Mouse (Mus musculus): ENCODE data around the gene Snn. TPM values are rescaled to one million over a fixed set of nuclear protein-coding genes. Genes with fewer than 3 reads are reported as not detected.

The Snn gene
- polyA plus RNA-seq, 1 experiment from 2014 or later: 34.0 TPM

DNA sequence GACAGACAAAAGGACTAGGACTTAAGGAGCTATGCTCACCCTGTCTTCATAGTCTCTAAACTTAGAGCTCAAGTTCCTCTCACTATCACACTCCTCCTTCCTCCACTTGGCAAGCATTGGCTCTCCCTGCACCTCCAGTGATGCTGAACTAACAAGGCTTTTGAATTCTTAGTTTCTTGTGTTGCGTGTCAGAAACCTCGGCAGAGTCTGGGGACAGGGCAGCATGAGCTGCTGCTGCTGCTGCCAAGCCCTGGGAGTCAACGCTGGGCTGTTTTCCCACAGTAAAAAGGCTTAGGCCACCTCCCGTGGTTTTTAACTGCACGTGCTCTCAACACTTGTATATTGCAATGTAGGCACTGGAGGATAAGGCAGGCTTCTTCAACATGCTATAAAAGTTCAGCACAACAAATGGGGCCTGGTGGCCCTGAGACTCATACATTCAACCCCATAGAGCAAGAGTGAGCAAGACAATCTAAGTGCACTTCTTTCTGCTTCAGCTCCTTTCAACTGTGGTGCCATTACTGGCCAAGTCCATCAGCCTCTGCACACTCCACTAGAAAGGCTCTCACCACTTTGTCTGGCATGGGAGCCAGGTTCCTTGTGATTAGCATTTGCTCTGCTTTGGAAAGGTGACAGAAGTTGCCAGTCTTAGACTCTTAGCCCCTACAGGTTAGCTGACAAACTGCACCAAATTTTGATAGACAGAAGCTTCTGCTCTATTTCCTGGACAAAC is 26.3 kb downstream of the Snn start:
- 77% methylated on average over 5 of the region's 5 CpGs for WGBS
- H3K9ac ChIP-seq: no peak overlapping the region
- no peak overlapping the region for H3K27ac ChIP-seq
- no peak for ATAC-seq (replicated peaks; ENCODE audit: insufficient number of reproducible peaks, insufficient read depth, low FRiP score, low read depth)
- no peaks in the 10 kb centered on the region for H3K27me3 ChIP-seq
- no peaks in the 10 kb centered on the region for H3K9me3 ChIP-seq (replicated peaks)
- no peak overlapping the region for H3K4me2 ChIP-seq
- no peak overlapping the region for H3K4me3 ChIP-seq
- H3K36me3 ChIP-seq: peaks cover 78% of the 10 kb centered on the region
- H3K4me1 ChIP-seq (replicated peaks): peaks cover 9% of the 10 kb centered on the region

DNA sequence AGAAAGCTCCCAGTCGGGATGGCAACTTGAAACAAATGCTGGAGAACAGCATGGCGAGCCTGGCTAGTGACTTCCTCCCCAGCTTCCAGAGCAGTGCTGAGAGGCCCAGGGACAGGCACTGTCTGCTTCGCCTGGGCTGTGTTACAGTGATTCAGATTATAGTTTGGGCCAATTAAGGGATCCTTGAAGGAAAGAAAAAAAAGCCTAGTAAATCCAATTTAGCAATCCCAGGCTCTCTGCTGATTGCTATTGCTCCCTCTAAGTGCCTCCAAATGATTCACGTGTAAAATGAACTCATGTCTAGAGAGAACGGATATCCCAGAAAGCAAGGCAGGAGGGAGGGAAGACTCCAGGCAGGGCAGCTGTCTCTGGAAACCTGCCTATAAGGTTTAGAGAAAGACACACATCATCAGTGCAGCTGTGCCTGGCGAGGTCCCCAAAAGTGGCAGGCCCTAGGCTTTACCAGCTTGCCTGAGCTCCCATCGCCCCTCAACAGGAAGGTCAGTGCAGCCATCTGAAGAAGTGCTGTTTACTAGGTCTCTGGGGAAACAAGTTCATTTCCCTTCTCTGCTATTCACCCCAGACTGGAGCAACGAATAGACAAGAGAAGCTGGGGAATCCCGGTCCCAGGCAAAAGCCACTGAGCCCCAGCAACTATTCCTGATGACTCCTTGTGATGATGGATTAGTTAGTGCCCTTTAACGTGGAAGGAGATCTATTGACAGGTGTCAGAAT is 30.3 kb downstream of the Snn start:
- H3K27me3 ChIP-seq: no peaks in the 10 kb centered on the region
- no peak overlapping the region for H3K9ac ChIP-seq
- no peak for ATAC-seq (replicated peaks; ENCODE audit: insufficient number of reproducible peaks, insufficient read depth, low FRiP score, low read depth)
- H3K4me1 ChIP-seq (replicated peaks): peaks cover 27% of the 10 kb centered on the region
- 76% methylated on average over 10 of the region's 10 CpGs for WGBS
- H3K4me2 ChIP-seq: no peak overlapping the region
- peak overlapping the region; percentile 21; the same call in 1 of the 2 replicates for H3K27ac ChIP-seq
- peaks cover 59% of the 10 kb centered on the region for H3K36me3 ChIP-seq
- no peaks in the 10 kb centered on the region for H3K9me3 ChIP-seq (replicated peaks)
- H3K4me3 ChIP-seq: no peak overlapping the region

DNA sequence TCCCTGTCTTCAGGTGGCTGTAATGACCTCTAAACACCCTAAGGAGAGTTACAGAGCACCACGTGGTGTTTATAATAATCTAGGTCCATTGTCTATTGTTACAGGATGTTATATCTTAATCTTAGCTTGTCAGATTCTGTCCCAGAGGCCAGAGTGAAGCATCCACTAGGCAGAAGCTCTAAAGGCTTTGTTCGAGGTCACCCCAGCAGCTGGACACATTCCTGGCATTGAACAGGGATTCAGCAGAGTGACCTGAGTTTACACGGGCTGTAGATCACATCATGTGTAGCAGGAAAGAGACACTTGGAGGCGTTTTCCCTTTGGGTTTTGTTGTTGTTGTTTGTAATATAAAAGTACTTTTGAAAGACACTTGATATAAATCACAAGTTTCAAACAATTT is 31.3 kb downstream of the Snn start:
- no peak overlapping the region for H3K4me2 ChIP-seq
- H3K36me3 ChIP-seq: peaks cover 55% of the 10 kb centered on the region
- peak overlapping the region; percentile 68 for H3K27ac ChIP-seq
- no peaks in the 10 kb centered on the region for H3K27me3 ChIP-seq
- peaks cover 27% of the 10 kb centered on the region for H3K4me1 ChIP-seq (replicated peaks)
- WGBS: 34% methylated on average over 4 of the region's 4 CpGs
- ATAC-seq (replicated peaks; ENCODE audit: insufficient number of reproducible peaks, insufficient read depth, low FRiP score, low read depth): 0 out of 2 replicates have a peak, but pooled peaks have one; percentile 51
- H3K9me3 ChIP-seq (replicated peaks): no peaks in the 10 kb centered on the region
- H3K4me3 ChIP-seq: no peak overlapping the region
- H3K9ac ChIP-seq: no peak overlapping the region

DNA sequence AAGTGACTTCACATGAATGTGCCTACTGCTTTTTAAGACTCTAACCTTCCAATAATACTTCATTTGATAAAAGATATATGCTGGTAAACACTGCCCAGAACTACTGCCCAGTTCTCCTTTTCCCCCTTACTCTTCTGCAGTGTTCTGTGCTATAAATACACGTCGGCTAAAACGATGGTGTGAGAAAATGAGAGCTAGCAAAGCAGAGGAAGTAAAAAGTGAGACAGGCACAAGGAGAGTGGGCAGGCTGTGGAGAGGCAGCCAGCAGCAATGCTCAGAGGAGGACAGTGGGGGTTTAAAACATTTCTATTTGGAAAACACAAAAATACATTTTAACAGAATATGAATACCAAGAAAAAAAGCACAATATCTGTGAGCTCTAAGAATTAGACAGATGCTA is 31.8 kb downstream of the Snn start:
- Histone ChIP-seq H3K4me2 (no peak overlapping the region), H3K4me3 (no peak overlapping the region), H3K4me1 (replicated peaks) (peaks cover 27% of the 10 kb centered on the region), H3K27ac (peak overlapping the region; percentile 68), H3K36me3 (peaks cover 51% of the 10 kb centered on the region), H3K9ac (no peak overlapping the region), H3K9me3 (replicated peaks) (no peaks in the 10 kb centered on the region), H3K27me3 (no peaks in the 10 kb centered on the region)
- 41% methylated on average over 3 of the region's 3 CpGs for WGBS
- ATAC-seq (replicated peaks; ENCODE audit: insufficient number of reproducible peaks, insufficient read depth, low FRiP score, low read depth): peak; percentile 58; the same call in 1 of the 2 replicates

DNA sequence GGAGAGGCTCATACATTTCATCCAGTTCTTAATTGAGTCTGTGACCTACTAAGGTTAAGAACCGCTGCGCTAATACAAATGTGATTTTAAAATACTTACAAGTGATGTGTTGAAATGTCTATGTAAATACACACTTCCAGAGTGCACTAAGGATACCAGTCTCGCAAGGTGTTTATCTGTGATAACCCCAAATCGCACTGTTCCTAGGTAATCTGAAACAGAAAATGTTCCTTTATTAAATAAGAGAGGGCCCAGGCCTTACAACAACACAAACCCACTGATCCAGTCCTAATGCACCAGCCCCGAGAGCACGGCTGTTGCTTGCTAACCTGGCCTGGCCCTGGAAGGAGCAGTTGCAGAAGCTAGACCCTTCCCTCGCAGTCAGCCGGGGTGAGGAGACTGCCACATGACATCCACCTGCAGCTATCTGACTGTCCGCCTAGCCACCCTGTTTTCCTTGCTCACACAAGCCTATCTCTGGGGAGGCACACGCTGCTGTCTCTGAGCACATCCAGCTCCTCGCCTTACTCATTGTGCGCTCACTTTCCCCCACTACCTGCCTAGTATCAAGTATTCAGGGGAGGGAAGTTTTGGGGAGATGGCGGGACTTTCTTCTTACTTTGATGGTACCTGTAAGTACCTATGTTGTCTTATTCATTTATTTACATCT is 33.1 kb downstream of the Snn start:
- no peak overlapping the region for H3K4me3 ChIP-seq
- peaks cover 27% of the 10 kb centered on the region for H3K4me1 ChIP-seq (replicated peaks)
- peaks cover 40% of the 10 kb centered on the region for H3K36me3 ChIP-seq
- no peak overlapping the region for H3K4me2 ChIP-seq
- WGBS: 79% methylated on average over 13 of the region's 13 CpGs
- H3K9me3 ChIP-seq (replicated peaks): no peaks in the 10 kb centered on the region
- no peak for ATAC-seq (replicated peaks; ENCODE audit: insufficient number of reproducible peaks, insufficient read depth, low FRiP score, low read depth)
- no peak overlapping the region for H3K9ac ChIP-seq
- peak overlapping the region; percentile 68 for H3K27ac ChIP-seq
- no peaks in the 10 kb centered on the region for H3K27me3 ChIP-seq

DNA sequence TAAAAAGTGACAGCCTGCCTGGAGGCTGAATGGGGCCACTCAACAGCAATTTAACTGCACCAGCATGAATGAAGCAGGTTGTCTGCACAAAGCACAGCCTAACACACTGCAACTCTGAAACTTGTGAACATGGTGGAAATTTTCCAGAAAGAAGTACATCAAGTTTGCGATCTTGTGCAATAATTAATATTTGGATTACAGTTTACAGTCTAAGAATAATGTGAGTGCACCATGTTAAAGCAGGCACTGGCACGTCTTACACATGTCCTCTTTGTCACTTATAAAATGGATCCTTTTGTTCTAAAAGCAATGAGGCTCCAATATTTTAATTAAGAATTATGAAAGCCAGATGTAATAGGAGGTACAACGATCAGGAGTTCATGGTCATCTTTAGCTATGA is 36.6 kb downstream of the Snn start:
- no peaks in the 10 kb centered on the region for H3K9me3 ChIP-seq (replicated peaks)
- no peak overlapping the region for H3K4me3 ChIP-seq
- no peak overlapping the region for H3K27ac ChIP-seq
- H3K27me3 ChIP-seq: no peaks in the 10 kb centered on the region
- peaks cover 15% of the 10 kb centered on the region for H3K4me1 ChIP-seq (replicated peaks)
- peaks cover 18% of the 10 kb centered on the region; the same call in 1 of the 2 replicates for H3K36me3 ChIP-seq
- H3K9ac ChIP-seq: no peak overlapping the region
- whole genome bisulfite sequencing: 94% methylated on average over 3 of the region's 3 CpGs
- ATAC-seq (replicated peaks; ENCODE audit: insufficient number of reproducible peaks, insufficient read depth, low FRiP score, low read depth): no peak
- H3K4me2 ChIP-seq: no peak overlapping the region

DNA sequence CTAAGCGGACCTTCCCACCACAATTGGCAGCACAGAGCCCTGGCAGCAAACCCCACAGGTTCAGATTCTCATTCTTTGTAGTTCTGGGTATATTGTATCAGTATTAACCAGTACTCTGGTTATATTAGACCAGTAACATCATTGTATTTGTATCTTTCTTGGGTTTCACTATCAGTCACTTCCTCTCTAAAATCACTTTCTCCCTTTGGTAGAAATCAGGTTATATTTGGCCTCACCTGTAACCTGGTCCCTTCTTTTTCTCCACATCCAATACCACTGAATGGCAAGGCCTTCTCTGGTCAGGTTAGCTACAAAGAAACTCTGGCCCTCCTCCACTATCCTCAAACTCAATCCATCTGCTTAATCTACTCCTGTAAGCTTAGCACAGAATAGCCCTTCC is 44.2 kb downstream of the Snn start:
- Histone ChIP-seq H3K4me2 (no peak overlapping the region), H3K27ac (no peak overlapping the region), H3K27me3 (no peaks in the 10 kb centered on the region), H3K36me3 (peaks cover 15% of the 10 kb centered on the region), H3K4me1 (replicated peaks) (no peaks in the 10 kb centered on the region), H3K4me3 (no peak overlapping the region), H3K9me3 (replicated peaks) (no peaks in the 10 kb centered on the region), H3K9ac (no peak overlapping the region)
- WGBS: 83% methylated on average over 1 of the region's 1 CpGs
- no peak for ATAC-seq (replicated peaks; ENCODE audit: insufficient number of reproducible peaks, insufficient read depth, low FRiP score, low read depth)

DNA sequence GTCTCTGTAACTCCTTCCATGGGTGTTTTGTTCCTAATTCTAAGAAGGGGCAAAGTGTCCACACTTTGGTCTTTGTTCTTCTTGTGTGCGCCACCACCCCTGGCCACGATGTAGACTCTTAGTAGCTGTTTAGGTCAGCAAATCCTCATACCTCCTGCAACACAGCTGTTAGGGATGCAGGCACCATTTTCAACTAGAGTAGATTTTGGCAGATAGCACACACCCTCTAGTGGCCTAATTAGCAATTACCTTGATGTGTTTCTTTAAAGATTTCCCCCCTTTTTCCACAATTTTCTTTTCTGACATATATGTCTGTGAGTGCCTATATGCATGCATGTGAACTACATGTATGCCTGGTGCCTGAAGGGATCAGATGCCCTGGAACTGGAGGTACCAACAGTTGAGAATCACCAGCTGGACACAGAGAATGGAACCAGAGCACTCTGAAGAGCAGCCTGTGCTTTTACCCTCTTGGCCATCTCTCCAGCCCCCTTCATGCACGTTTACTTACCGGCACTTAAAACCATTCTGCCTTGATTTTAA is 48.5 kb downstream of the Snn start:
- Histone ChIP-seq H3K27ac (no peak overlapping the region), H3K27me3 (no peaks in the 10 kb centered on the region), H3K4me1 (replicated peaks) (no peaks in the 10 kb centered on the region), H3K36me3 (peaks cover 6% of the 10 kb centered on the region), H3K9ac (no peak overlapping the region), H3K9me3 (replicated peaks) (no peaks in the 10 kb centered on the region), H3K4me2 (no peak overlapping the region), H3K4me3 (no peak overlapping the region)
- no peak for ATAC-seq (replicated peaks; ENCODE audit: insufficient number of reproducible peaks, insufficient read depth, low FRiP score, low read depth)
- WGBS: 75% methylated on average over 4 of the region's 4 CpGs

DNA sequence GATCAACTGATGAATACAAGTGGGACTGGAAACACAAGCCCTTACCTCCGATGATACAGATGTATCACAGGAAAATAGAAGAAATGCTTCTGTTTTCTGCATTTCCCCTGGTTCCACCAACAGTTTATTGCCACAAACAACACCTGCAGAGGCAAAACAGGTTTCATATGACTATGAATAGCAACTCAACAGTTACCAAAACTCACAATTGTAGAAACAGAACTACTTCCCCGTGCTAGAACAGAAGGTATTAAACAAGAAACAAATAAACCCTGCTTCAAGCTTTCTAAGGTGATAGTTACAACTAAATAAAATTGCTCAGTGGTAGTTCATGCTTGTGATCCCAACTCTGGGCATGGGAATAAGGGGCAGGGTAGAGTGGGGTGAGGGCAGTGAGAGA is 61.9 kb downstream of the Snn start:
- ATAC-seq (replicated peaks; ENCODE audit: insufficient number of reproducible peaks, insufficient read depth, low FRiP score, low read depth): no peak
- Histone ChIP-seq H3K27ac (no peak overlapping the region), H3K9me3 (replicated peaks) (no peaks in the 10 kb centered on the region), H3K4me1 (replicated peaks) (no peaks in the 10 kb centered on the region), H3K36me3 (peaks cover 40% of the 10 kb centered on the region), H3K4me3 (no peak overlapping the region), H3K9ac (no peak overlapping the region), H3K4me2 (no peak overlapping the region), H3K27me3 (no peaks in the 10 kb centered on the region)
- 97% methylated on average over 2 of the region's 2 CpGs for WGBS

DNA sequence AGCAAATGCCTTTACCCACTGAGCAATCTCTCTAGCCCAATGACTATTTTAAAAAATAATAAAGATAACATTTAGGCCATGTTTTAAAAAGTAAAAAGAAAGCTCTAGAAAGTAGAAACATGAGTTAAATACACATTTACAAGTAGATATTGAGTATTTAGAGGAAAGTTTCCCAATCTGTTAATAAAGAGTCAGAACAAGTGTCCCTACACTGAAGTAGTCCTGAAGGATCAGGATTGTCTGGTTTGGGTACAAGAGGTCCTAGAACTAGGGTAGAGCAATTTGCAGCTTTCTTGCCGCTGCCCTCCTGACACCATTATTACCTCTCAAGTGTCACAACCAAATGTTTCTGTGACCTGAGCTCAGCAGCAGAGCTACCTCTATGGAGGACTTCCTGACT is 63.4 kb downstream of the Snn start:
- no peak overlapping the region for H3K9ac ChIP-seq
- H3K4me1 ChIP-seq (replicated peaks): no peaks in the 10 kb centered on the region
- no peak overlapping the region for H3K4me3 ChIP-seq
- no peak overlapping the region for H3K27ac ChIP-seq
- peaks cover 42% of the 10 kb centered on the region for H3K36me3 ChIP-seq
- no peaks in the 10 kb centered on the region for H3K9me3 ChIP-seq (replicated peaks)
- ATAC-seq (replicated peaks; ENCODE audit: insufficient number of reproducible peaks, insufficient read depth, low FRiP score, low read depth): no peak
- H3K27me3 ChIP-seq: no peaks in the 10 kb centered on the region
- 87% methylated on average over 1 of the region's 1 CpGs for WGBS
- H3K4me2 ChIP-seq: no peak overlapping the region

Data from heart, embryonic 15.5 days (tissue).